Mouse (Mus musculus) mouse embryonic stem cell (cell line): ENCODE data around the gene Fiz1.

ENCODE experiments used
- in situ Hi-C, 2 experiments: fragments of 300-500 bp; cut with MboI; formaldehyde crosslinking; loops; 1 replicate in 1 of 2; 3 replicates in 1 of 2; pipeline ENCODE4 v1.14.3; 2019 to 2020; ENCODE audit warnings: low sequenced_read_pairs in 2 of 2, low pct_unique_long_range_greater_than_20kb in 1 of 2, mixed read lengths in 1 of 2; ENCODE audit not compliant: unreplicated experiment in 1 of 2

The Fiz1 gene

GRCm38 (mm10) chr7:4971068-4971467 lies 43.4 kb downstream of the Fiz1 start, which contains the start of gene Sbk3:
TSS of gene Sbk3 (minus strand) at chr7:4971168.
- in situ Hi-C loops, result no loop called here

GRCm38 (mm10) chr7:4964988-4965387 lies 49.5 kb downstream of the Fiz1 start:
- in situ Hi-C loops, result no loop called here

- in situ Hi-C loops, result no loop called here
Observed at GRCm38 (mm10) chr7:4964272-4964671, 50.2 kb downstream of the Fiz1 start, which contains the start of gene Sbk2. TSS of gene Sbk2 (minus strand) at chr7:4964406.

GRCm38 (mm10) chr7:4963527-4963926 lies 51.0 kb downstream of the Fiz1 start:
- in situ Hi-C loops, result no loop called here

- in situ Hi-C loops, result no loop called here
Observed at GRCm38 (mm10) chr7:4957361-4957760, 57.1 kb downstream of the Fiz1 start.
